Mouse (Mus musculus) stomach, postnatal 0 days (tissue): Measurements from ENCODE around the gene Cdk12.

Experiments used
- CTCF ChIP-seq: IDR thresholded peaks from 2 replicates; pipeline ENCODE4 v1.5.1; 2016; ENCODE audit warnings: antibody characterized with exemption, low read depth, mild to moderate bottlenecking, moderate library complexity
- EP300 ChIP-seq: optimal IDR thresholded peaks from 2 replicates; pipeline ENCODE3; 2016; ENCODE audit warnings: antibody characterized with exemption

DNA sequence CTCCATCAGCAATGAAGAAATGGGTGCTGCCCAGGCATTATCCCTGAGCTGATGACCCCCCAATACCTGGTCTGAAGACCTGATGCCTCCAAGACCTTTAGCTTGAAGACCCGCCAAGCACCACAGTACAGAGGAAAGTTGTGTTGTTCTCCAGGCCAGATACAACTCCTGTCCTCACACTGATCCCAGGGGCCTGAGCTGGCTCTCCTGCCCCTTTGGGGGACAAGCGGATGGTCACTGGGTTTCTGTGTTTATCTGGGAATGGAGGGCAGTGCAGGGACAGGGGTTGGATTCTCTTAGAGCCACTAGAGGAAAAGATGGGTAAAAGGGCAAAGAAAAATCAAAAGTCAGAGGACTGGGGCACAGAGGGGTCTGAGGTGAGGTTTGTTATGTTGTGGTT lies 117.1 kb downstream of the Cdk12 start:
- TF ChIP-seq EP300 (no peak), CTCF (no peak)
